ENCODE assay signal across 8 mouse cellular contexts in genomic region chr17:80008847-80009246, GRCm38 (mm10). TPM values are rescaled to one million over a fixed set of nuclear protein-coding genes. Genes with fewer than 3 reads are reported as not detected.
A peak's percentile ranks its signal among the peaks of the same experiment; 100 is the strongest.
DNase-seq lines count a peak whose midpoint lies in the region; ATAC-seq lines count a peak whose summit lies in the region.

No protein-coding gene starts in this region.

- no peaks in the 10 kb centered on the region for H3K36me3 ChIP-seq in kidney, embryonic 14.5 days (ENCODE audit: control insufficient read depth, insufficient read depth, low read length)
- no peaks in the 10 kb centered on the region for H3K36me3 ChIP-seq in forebrain, embryonic 12.5 days (replicated peaks)
- no peaks in the 10 kb centered on the region for H3K36me3 ChIP-seq in hindbrain, embryonic 16.5 days (ENCODE audit: control insufficient read depth, insufficient read depth, low read length)
- H3K36me3 ChIP-seq in lung, embryonic 15.5 days = no peaks in the 10 kb centered on the region
- H3K36me3 ChIP-seq in splenic B cell, adult 2 months (ENCODE audit: control insufficient read depth, insufficient read depth, low read length, poor library complexity, severe bottlenecking) = no peaks in the 10 kb centered on the region; the same call in 1 of the 2 replicates

- peak; percentile 31 for DNase-seq in kidney, adult 18-20 months
- DNase-seq in adrenal gland, postnatal 10 days = peak; percentile 80
- DNase-seq in splenic B cell, adult 2 months (ENCODE audit: low read depth, low spot score) = peak; percentile 29
- no peak for DNase-seq in ovary, adult 18-20 months (ENCODE audit: low spot score)

- no peaks in the 10 kb centered on the region for H3K9me3 ChIP-seq in kidney, embryonic 14.5 days (ENCODE audit: control insufficient read depth, low read length)
- no peaks in the 10 kb centered on the region for H3K9me3 ChIP-seq in forebrain, embryonic 12.5 days
- no peaks in the 10 kb centered on the region for H3K9me3 ChIP-seq in hindbrain, embryonic 16.5 days (ENCODE audit: control insufficient read depth, low read length)
- no peaks in the 10 kb centered on the region for H3K9me3 ChIP-seq in lung, embryonic 15.5 days

- H3K4me3 ChIP-seq in kidney, embryonic 14.5 days (ENCODE audit: low read length) = no peak overlapping the region
- H3K4me3 ChIP-seq in forebrain, embryonic 12.5 days (replicated peaks) = no peak overlapping the region
- no peak overlapping the region for H3K4me3 ChIP-seq in hindbrain, embryonic 16.5 days (ENCODE audit: low read length)
- H3K4me3 ChIP-seq in lung, embryonic 15.5 days = no peak overlapping the region

- WGBS in kidney, embryonic 14.5 days = 46% methylated on average over 5 of the region's 5 CpGs
- 36% methylated on average over 5 of the region's 5 CpGs for WGBS in forebrain, embryonic 12.5 days
- 23% methylated on average over 5 of the region's 5 CpGs for WGBS in hindbrain, embryonic 16.5 days
- 7% methylated on average over 5 of the region's 5 CpGs for WGBS in lung, embryonic 15.5 days

- no peak overlapping the region for H3K27ac ChIP-seq in kidney, embryonic 14.5 days (ENCODE audit: low read depth, low read length)
- no peak overlapping the region for H3K27ac ChIP-seq in forebrain, embryonic 12.5 days
- H3K27ac ChIP-seq in hindbrain, embryonic 16.5 days (ENCODE audit: low read depth, low read length) = peak overlapping the region; percentile 20; the same call in 1 of the 2 replicates
- H3K27ac ChIP-seq in lung, embryonic 15.5 days = peak overlapping the region; percentile 37; the same call in 1 of the 2 replicates

- no peaks in the 10 kb centered on the region for H3K27me3 ChIP-seq in kidney, embryonic 14.5 days (ENCODE audit: control insufficient read depth, insufficient read depth, low read length)
- peaks cover 7% of the 10 kb centered on the region for H3K27me3 ChIP-seq in forebrain, embryonic 12.5 days
- H3K27me3 ChIP-seq in hindbrain, embryonic 16.5 days (replicated peaks; ENCODE audit: control insufficient read depth, insufficient read depth, low read length) = no peaks in the 10 kb centered on the region
- H3K27me3 ChIP-seq in lung, embryonic 15.5 days = no peaks in the 10 kb centered on the region
- H3K27me3 ChIP-seq in splenic B cell, adult 2 months (ENCODE audit: control insufficient read depth, insufficient read depth, low read length, poor library complexity, severe bottlenecking) = no peaks in the 10 kb centered on the region

- ATAC-seq in kidney, embryonic 14.5 days (ENCODE audit: low FRiP score, low TSS enrichment) = no peak
- peak; percentile 36; the same call in 1 of the 2 replicates for ATAC-seq in forebrain, embryonic 12.5 days (ENCODE audit: low FRiP score)
- peak; percentile 58 for ATAC-seq in hindbrain, embryonic 16.5 days
- ATAC-seq in lung, embryonic 15.5 days (ENCODE audit: borderline replicate concordance, extremely low read depth, low FRiP score, low TSS enrichment) = peak; percentile 72

- H3K9ac ChIP-seq in kidney, embryonic 14.5 days (ENCODE audit: low read depth, low read length) = no peak overlapping the region
- H3K9ac ChIP-seq in forebrain, embryonic 12.5 days = no peak overlapping the region
- H3K9ac ChIP-seq in hindbrain, embryonic 16.5 days (ENCODE audit: low read depth, low read length) = no peak overlapping the region
- H3K9ac ChIP-seq in lung, embryonic 15.5 days = no peak overlapping the region

- H3K4me1 ChIP-seq in kidney, embryonic 14.5 days (ENCODE audit: control insufficient read depth, insufficient read depth, low read length) = peaks cover 15% of the 10 kb centered on the region
- peaks cover 12% of the 10 kb centered on the region for H3K4me1 ChIP-seq in forebrain, embryonic 12.5 days
- peaks cover 10% of the 10 kb centered on the region for H3K4me1 ChIP-seq in hindbrain, embryonic 16.5 days (ENCODE audit: control insufficient read depth, insufficient read depth, low read depth, low read length)
- peaks cover 21% of the 10 kb centered on the region for H3K4me1 ChIP-seq in lung, embryonic 15.5 days

- H3K4me2 ChIP-seq in kidney, embryonic 14.5 days (replicated peaks; ENCODE audit: low read depth, low read length) = no peak overlapping the region
- H3K4me2 ChIP-seq in forebrain, embryonic 12.5 days = no peak overlapping the region
- no peak overlapping the region for H3K4me2 ChIP-seq in hindbrain, embryonic 16.5 days (ENCODE audit: low read length)
- H3K4me2 ChIP-seq in lung, embryonic 15.5 days = peak overlapping the region; percentile 10; the same call in 1 of the 2 replicates

RNA-seq across cellular contexts. Expression of gene Hnrnpll, which starts 53.3 kb away (rescaled TPM):
- polyA plus RNA-seq in kidney, embryonic 14.5 days (2014; fragmentation: Nextera tagmentation; extraction: Ambion mirVana) = 75.2 and 90.1 TPM in 2 replicates
- 10 to 100 TPM; 45.4 to 57.6 TPM for total RNA-seq in adrenal gland, postnatal 10 days (2021)
- 126 and 130 TPM in 2 replicates for polyA plus RNA-seq in forebrain, embryonic 12.5 days (2016; fragmentation: Nextera tagmentation; extraction: Ambion mirVana)
- polyA plus RNA-seq in hindbrain, embryonic 16.5 days (2015; fragmentation: Nextera tagmentation; extraction: Ambion mirVana) = 46.2 and 48.0 TPM in 2 replicates
- polyA plus RNA-seq in lung, embryonic 15.5 days (2015; fragmentation: Nextera tagmentation; extraction: Ambion mirVana) = 78.6 and 80.0 TPM in 2 replicates

Comparison
In these comparisons a context has a peak if more than half of its experiments do, and no peak if none do; other contexts are left out.
1. H3K27ac ChIP-seq: peak in hindbrain, embryonic 16.5 days (single experiment) and lung, embryonic 15.5 days (single experiment); none in kidney, embryonic 14.5 days (single experiment) and forebrain, embryonic 12.5 days (single experiment).